ENCODE assay signal across 9 mouse cellular contexts in the genomic region with DNA sequence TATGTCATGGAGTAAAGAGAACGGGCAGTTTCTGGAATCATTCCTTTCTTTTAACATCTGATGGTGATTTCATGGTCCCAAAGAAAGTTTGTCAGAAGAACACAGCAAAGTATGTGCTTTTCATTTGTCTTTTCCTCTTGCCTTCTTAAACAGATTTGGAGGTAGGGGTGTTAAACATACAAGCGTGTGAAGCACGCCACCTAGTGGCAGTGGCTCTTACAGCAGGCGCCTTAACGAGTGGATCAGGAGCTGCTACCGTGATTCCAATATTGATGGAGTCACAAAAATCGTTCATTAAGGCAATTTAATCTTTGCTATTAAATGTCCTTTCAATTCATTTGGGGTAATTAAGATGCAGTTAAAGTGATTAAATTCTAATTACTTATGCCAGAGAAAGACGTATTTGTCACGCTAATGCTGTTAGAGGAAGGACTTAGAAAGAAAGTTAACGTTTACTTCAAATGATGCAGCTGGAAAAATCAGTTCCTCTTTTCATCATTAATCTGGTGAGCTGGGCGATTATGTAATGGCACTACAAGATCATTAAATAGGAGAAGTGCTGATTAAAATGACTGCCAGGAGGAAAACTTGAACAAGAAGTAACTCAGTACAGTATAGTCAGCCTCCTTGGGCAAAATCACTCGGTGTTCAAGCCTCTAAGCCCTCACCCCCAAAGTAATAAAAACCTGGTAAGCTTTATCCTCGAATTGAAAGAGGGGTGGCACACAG. TPM values are rescaled to one million over a fixed set of nuclear protein-coding genes. Genes with fewer than 3 reads are reported as not detected.
A peak's percentile ranks its signal among the peaks of the same experiment; 100 is the strongest.
DNase-seq lines count a peak whose midpoint lies in the region; ATAC-seq and TF ChIP-seq lines count a peak whose summit lies in the region.
"Had no signal": no experiment of that assay in that cellular context is flagged by ENCODE, and none has a peak within 500 bp of the region (broad histone marks: within the 10 kb centered on the region; RNA-seq: fewer than 3 reads in every experiment).

No protein-coding gene starts in this region.

- TF ChIP-seq CTCF in intestine, postnatal 0 days (IDR thresholded peaks at IDR 0.05; ENCODE audit: low read depth): peak; percentile 91

- peak; percentile 20 for DNase-seq in MEL-GATA-1-ER (ENCODE audit: extremely low read depth, low read depth)
- peak; percentile 89 to 93 for DNase-seq in cerebellum, postnatal 10 days
- DNase-seq in heart, postnatal 4 days: peak; percentile 77
- DNase-seq in left cerebral cortex, adult 8-10 months (ENCODE audit: low spot score in 2 of 2): peak; percentile 41 to 72
- DNase-seq in ovary, postnatal 14 days (ENCODE audit: low spot score): peak; percentile 54

- H3K4me2 ChIP-seq in intestine, postnatal 0 days (replicated peaks; ENCODE audit: low read depth): no peak overlapping the region
- no peak overlapping the region for H3K4me2 ChIP-seq in intestine, embryonic 16.5 days (ENCODE audit: low read depth, low read length)

- H3K9ac ChIP-seq in intestine, postnatal 0 days (ENCODE audit: low read depth, low read length): no peak overlapping the region
- H3K9ac ChIP-seq in intestine, embryonic 16.5 days (ENCODE audit: low read depth, low read length): no peak overlapping the region

- no peaks in the 10 kb centered on the region for H3K4me1 ChIP-seq in intestine, postnatal 0 days (replicated peaks; ENCODE audit: control insufficient read depth, insufficient read depth, low read length)
- 0 out of 2 replicates have a peak, but pooled peaks cover 3% of the 10 kb centered on the region for H3K4me1 ChIP-seq in intestine, embryonic 16.5 days (ENCODE audit: control insufficient read depth, insufficient read depth, low read length)

- no peak for ATAC-seq in intestine, postnatal 0 days
- no peak for ATAC-seq in intestine, embryonic 16.5 days
- no peak for ATAC-seq in inflammation-experienced regulatory T-cells, adult 6 months

- no peaks in the 10 kb centered on the region for H3K9me3 ChIP-seq in intestine, postnatal 0 days (ENCODE audit: control insufficient read depth)
- no peaks in the 10 kb centered on the region for H3K9me3 ChIP-seq in intestine, embryonic 16.5 days (ENCODE audit: control insufficient read depth, low read length)

- WGBS in intestine, postnatal 0 days: 21% methylated on average over 13 of the region's 13 CpGs
- 23% methylated on average over 13 of the region's 13 CpGs for WGBS in intestine, embryonic 16.5 days

- H3K36me3 ChIP-seq in intestine, postnatal 0 days (ENCODE audit: control insufficient read depth, insufficient read depth): no peaks in the 10 kb centered on the region
- no peaks in the 10 kb centered on the region for H3K36me3 ChIP-seq in intestine, embryonic 16.5 days (ENCODE audit: control insufficient read depth, insufficient read depth, low read length)

- no peak overlapping the region for H3K4me3 ChIP-seq in intestine, postnatal 0 days (ENCODE audit: low read depth, low read length)
- H3K4me3 ChIP-seq in intestine, embryonic 16.5 days (ENCODE audit: low read length): no peak overlapping the region

- peaks cover 37% of the 10 kb centered on the region for H3K27me3 ChIP-seq in intestine, postnatal 0 days (replicated peaks; ENCODE audit: control insufficient read depth, insufficient read depth, low read length)
- peaks cover 22% of the 10 kb centered on the region for H3K27me3 ChIP-seq in intestine, embryonic 16.5 days (replicated peaks; ENCODE audit: control insufficient read depth, insufficient read depth, low read length)

- no peak overlapping the region for H3K27ac ChIP-seq in intestine, postnatal 0 days (ENCODE audit: low read depth, low read length)
- H3K27ac ChIP-seq in intestine, embryonic 16.5 days (ENCODE audit: low read length): no peak overlapping the region

RNA-seq across cellular contexts. Expression of gene Onecut1, which starts 9.4 kb away (rescaled TPM):
- polyA plus RNA-seq in intestine, postnatal 0 days (2015; fragmentation: Nextera tagmentation; extraction: Ambion mirVana): 0.07 TPM in 1 of 2 replicates, not detected in the other
- 0.82 and 0.92 TPM in 2 replicates for polyA plus RNA-seq in intestine, embryonic 16.5 days (2015; fragmentation: Nextera tagmentation; extraction: Ambion mirVana)
- not detected for total RNA-seq in heart, postnatal 4 days (2021)
- under 1 TPM; 0.08 to 0.21 (median 0.18) TPM for total RNA-seq in left cerebral cortex, adult 8-10 months (2022)
- polyA plus RNA-seq in inflammation-experienced regulatory T-cells, adult 6 months (2017; shearing (Covaris generic)): not detected
- polyA plus RNA-seq: gonadal fat pad, adult 2 months had no signal

Comparison
In these comparisons a context has a peak if more than half of its experiments do, and no peak if none do; other contexts are left out.
1. DNase-seq: peak in every context shown above with its lines; median percentile 91 in cerebellum, postnatal 10 days; 77 in heart, postnatal 4 days; 56 in left cerebral cortex, adult 8-10 months; 54 in ovary, postnatal 14 days; 20 in MEL-GATA-1-ER.